Mouse (Mus musculus) limb, embryonic 11.5 days (tissue): Measurements from ENCODE around the gene Prkn. TPM values are rescaled to one million over a fixed set of nuclear protein-coding genes. Genes with fewer than 3 reads are reported as not detected.

Experiments
- ATAC-seq: fragments of 200-750 bp; cut with Nextera tagmentation; 2 replicates; pipeline ENCODE4 v1.8.0; 2017; ENCODE audit warnings: low read depth; ENCODE audit not compliant: insufficient number of reproducible peaks, low FRiP score, low TSS enrichment
- DNase-seq: peaks from one replicate; pipeline ENCODE4 v3.0.0-alpha.2; 2015; ENCODE audit warnings: low spot score
- H3K27ac ChIP-seq: fragments of 300-500 bp; sonication (generic); replicated peaks from 2 replicates; pipeline ENCODE4 v1.5.1; 2014; ENCODE audit warnings: low read depth, mild to moderate bottlenecking, low read length
- H3K27me3 ChIP-seq: fragments of 300-500 bp; sonication (generic); 2 replicates; pipeline ENCODE4 v1.6.1; 2014; ENCODE audit warnings: mild to moderate bottlenecking, low read length, mixed read lengths; ENCODE audit not compliant: control insufficient read depth, insufficient read depth
- H3K36me3 ChIP-seq: fragments of 300-500 bp; sonication (generic); 2 replicates; pipeline ENCODE4 v1.6.1; 2014; ENCODE audit warnings: mild to moderate bottlenecking, low read length, moderate library complexity, mixed read lengths; ENCODE audit not compliant: control insufficient read depth, insufficient read depth
- H3K4me1 ChIP-seq: fragments of 300-500 bp; sonication (generic); 2 replicates; pipeline ENCODE4 v1.6.1; 2014; ENCODE audit warnings: low read length, mixed read lengths; ENCODE audit not compliant: control insufficient read depth, insufficient read depth
- H3K4me2 ChIP-seq: fragments of 300-500 bp; sonication (generic); 2 replicates; pipeline ENCODE4 v1.6.1; 2014; ENCODE audit warnings: low read depth, mild to moderate bottlenecking, moderate library complexity; ENCODE audit not compliant: severe bottlenecking
- H3K4me3 ChIP-seq: fragments of 300-500 bp; sonication (generic); 2 replicates; pipeline ENCODE4 v1.5.1; 2014; ENCODE audit warnings: low read depth, low read length
- H3K9ac ChIP-seq: fragments of 300-500 bp; sonication (generic); 2 replicates; pipeline ENCODE4 v1.6.1; 2014; ENCODE audit warnings: mild to moderate bottlenecking, low read length
- H3K9me3 ChIP-seq: fragments of 300-500 bp; sonication (generic); 2 replicates; pipeline ENCODE4 v1.6.1; 2016; ENCODE audit warnings: low read length; ENCODE audit not compliant: control insufficient read depth
- WGBS: fragments of 180-500 bp; shearing (Covaris S2); extraction: QIAGEN DNeasy Blood & Tissue Kit; methylation state at CpG from one replicate; pipeline ENCODE4 v1.1.7; 2014; 5-methylcytosine and 5-hydroxymethylcytosine counted together
- polyA plus RNA-seq: library from polyadenylated mRNA; unstranded; fragments of >200 nt; fragmentation: Nextera tagmentation; extraction: Ambion mirVana; gene quantifications from 2 replicates; pipeline ENCODE4 v1.2.1, GENCODE M21; 2014

Gene Prkn
- polyA plus RNA-seq, 1 experiment from 2014 or later = 1.2 TPM

- Histone ChIP-seq H3K36me3 (no peaks in the 10 kb centered on the region), H3K9ac (no peak overlapping the region), H3K27me3 (no peaks in the 10 kb centered on the region), H3K4me3 (no peak overlapping the region), H3K4me1 (no peaks in the 10 kb centered on the region), H3K27ac (no peak overlapping the region), H3K9me3 (no peaks in the 10 kb centered on the region), H3K4me2 (no peak overlapping the region)
- DNase-seq = no peak
- WGBS = 76% methylated on average over 12 of the region's 12 CpGs
- ATAC-seq = no peak
Measured at GRCm38 (mm10) chr17:11730656-11731594, 890.7 kb downstream of the Prkn start.

- WGBS = 90% methylated on average over 12 of the region's 12 CpGs
- Histone ChIP-seq H3K9me3 (no peaks in the 10 kb centered on the region), H3K4me2 (no peak overlapping the region), H3K4me1 (no peaks in the 10 kb centered on the region), H3K27me3 (no peaks in the 10 kb centered on the region), H3K4me3 (no peak overlapping the region), H3K27ac (no peak overlapping the region), H3K9ac (no peak overlapping the region), H3K36me3 (no peaks in the 10 kb centered on the region)
- DNase-seq = no peak
- no peak for ATAC-seq
Measured at GRCm38 (mm10) chr17:11735158-11735877, 895.1 kb downstream of the Prkn start.

- 74% methylated on average over 3 of the region's 3 CpGs for WGBS
Measured at GRCm38 (mm10) chr17:11736531-11736930, 896.3 kb downstream of the Prkn start.

GRCm38 (mm10) chr17:11737905-11738304, 897.7 kb downstream of the Prkn start:
- Histone ChIP-seq H3K9ac (no peak overlapping the region), H3K4me2 (no peak overlapping the region), H3K4me1 (no peaks in the 10 kb centered on the region), H3K9me3 (no peaks in the 10 kb centered on the region), H3K27ac (no peak overlapping the region), H3K36me3 (no peaks in the 10 kb centered on the region), H3K4me3 (no peak overlapping the region), H3K27me3 (no peaks in the 10 kb centered on the region)
- 95% methylated on average over 10 of the region's 10 CpGs for WGBS
- DNase-seq (no peak), ATAC-seq (no peak)

More at GRCm38 (mm10) chr17:11736531-11736930, 896.3 kb downstream of the Prkn start:
- no peak for DNase-seq
- no peaks in the 10 kb centered on the region for H3K4me1 ChIP-seq
- H3K36me3 ChIP-seq = no peaks in the 10 kb centered on the region
- no peak overlapping the region for H3K4me2 ChIP-seq
- H3K4me3 ChIP-seq = no peak overlapping the region
- ATAC-seq = no peak
- no peak overlapping the region for H3K27ac ChIP-seq
- no peaks in the 10 kb centered on the region for H3K27me3 ChIP-seq
- H3K9ac ChIP-seq = no peak overlapping the region
- no peaks in the 10 kb centered on the region for H3K9me3 ChIP-seq

GRCm38 (mm10) chr17:11740716-11741115, 900.5 kb downstream of the Prkn start:
- Histone ChIP-seq H3K9me3 (no peaks in the 10 kb centered on the region), H3K4me2 (no peak overlapping the region), H3K36me3 (no peaks in the 10 kb centered on the region), H3K9ac (no peak overlapping the region), H3K4me3 (no peak overlapping the region), H3K27ac (no peak overlapping the region), H3K27me3 (no peaks in the 10 kb centered on the region), H3K4me1 (no peaks in the 10 kb centered on the region)
- ATAC-seq (no peak), DNase-seq (no peak)

GRCm38 (mm10) chr17:11741161-11741560, 901.0 kb downstream of the Prkn start:
- Histone ChIP-seq H3K4me2 (no peak overlapping the region), H3K9me3 (no peaks in the 10 kb centered on the region), H3K4me1 (no peaks in the 10 kb centered on the region), H3K27me3 (no peaks in the 10 kb centered on the region), H3K36me3 (no peaks in the 10 kb centered on the region), H3K4me3 (no peak overlapping the region), H3K27ac (no peak overlapping the region), H3K9ac (no peak overlapping the region)
- ATAC-seq = no peak
- no peak for DNase-seq
- WGBS = 94% methylated on average over 5 of the region's 5 CpGs

- Histone ChIP-seq H3K9ac (no peak overlapping the region), H3K27ac (no peak overlapping the region), H3K4me3 (no peak overlapping the region), H3K36me3 (no peaks in the 10 kb centered on the region), H3K9me3 (no peaks in the 10 kb centered on the region), H3K4me1 (no peaks in the 10 kb centered on the region), H3K4me2 (no peak overlapping the region), H3K27me3 (no peaks in the 10 kb centered on the region)
- ATAC-seq (no peak), DNase-seq (no peak)
- 90% methylated on average over 2 of the region's 2 CpGs for WGBS
Measured at GRCm38 (mm10) chr17:11751251-11751650, 911.1 kb downstream of the Prkn start.

GRCm38 (mm10) chr17:11752686-11753085, 912.5 kb downstream of the Prkn start:
- H3K4me2 ChIP-seq = no peak overlapping the region
- no peak overlapping the region for H3K4me3 ChIP-seq
- H3K36me3 ChIP-seq = no peaks in the 10 kb centered on the region

More at GRCm38 (mm10) chr17:11752686-11753085, 912.5 kb downstream of the Prkn start:
- Histone ChIP-seq H3K9me3 (no peaks in the 10 kb centered on the region), H3K9ac (no peak overlapping the region), H3K27ac (no peak overlapping the region), H3K4me1 (no peaks in the 10 kb centered on the region), H3K27me3 (no peaks in the 10 kb centered on the region)
- ATAC-seq (no peak), DNase-seq (no peak)
- WGBS = 61% methylated on average over 2 of the region's 2 CpGs
